9 mouse cellular contexts compared by ENCODE assay signal in the genomic region with DNA sequence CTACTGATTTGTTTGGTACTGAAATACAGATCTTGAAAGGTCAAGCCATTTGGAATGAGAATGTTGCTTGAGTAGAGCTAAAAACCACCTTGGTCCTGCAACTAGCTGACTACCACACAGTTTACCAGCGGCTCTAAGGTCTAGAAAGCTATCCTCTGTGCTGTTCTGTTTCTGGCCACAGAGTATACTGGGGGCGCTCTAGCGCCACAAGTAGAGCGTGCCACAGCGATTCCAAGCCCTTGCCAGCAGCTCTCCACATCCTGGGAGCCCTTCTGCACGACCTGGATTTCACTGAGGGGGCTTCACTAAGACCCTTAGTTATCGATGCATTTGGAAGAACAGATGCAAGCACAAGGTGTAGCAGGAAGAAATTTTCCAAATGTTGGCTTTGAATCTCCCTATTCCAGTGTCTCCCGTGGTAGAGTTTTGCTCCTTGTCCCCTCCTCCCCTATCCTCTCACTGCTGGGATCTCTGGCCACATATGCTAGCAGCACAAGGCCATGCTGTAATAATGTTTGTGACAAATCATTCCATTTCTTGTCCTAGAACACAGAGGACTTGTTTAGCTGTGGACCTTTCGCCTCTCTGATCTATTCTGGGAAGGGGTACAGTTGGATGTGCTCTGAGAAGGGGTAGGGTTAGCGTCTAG. TPM values are rescaled to one million over a fixed set of nuclear protein-coding genes. Genes with fewer than 3 reads are reported as not detected.
A peak's percentile ranks its signal among the peaks of the same experiment; 100 is the strongest.
DNase-seq lines count a peak whose midpoint lies in the region; ATAC-seq and TF ChIP-seq lines count a peak whose summit lies in the region.
"Had no signal": no experiment of that assay in that cellular context is flagged by ENCODE, and none has a peak within 500 bp of the region (broad histone marks: within the 10 kb centered on the region; RNA-seq: fewer than 3 reads in every experiment).

No protein-coding gene starts in this region.

- TF ChIP-seq CTCF in left cerebral cortex, adult 2 months (IDR thresholded peaks at IDR 0.05), result peak; percentile 51
- peak; percentile 71 for TF ChIP-seq CTCF in stomach, postnatal 0 days (IDR thresholded peaks at IDR 0.05; ENCODE audit: low read depth)

- no peaks in the 10 kb centered on the region for H3K4me1 ChIP-seq in forebrain, embryonic 11.5 days (replicated peaks; ENCODE audit: control insufficient read depth, insufficient read depth, low read length)
- no peaks in the 10 kb centered on the region for H3K4me1 ChIP-seq in liver, embryonic 11.5 days (replicated peaks; ENCODE audit: control insufficient read depth, insufficient read depth, low read length)
- H3K4me1 ChIP-seq in stomach, postnatal 0 days (replicated peaks; ENCODE audit: control insufficient read depth, insufficient read depth), result no peaks in the 10 kb centered on the region
- H3K4me1 ChIP-seq: limb, embryonic 13.5 days had no signal

- no peak overlapping the region for H3K4me2 ChIP-seq in forebrain, embryonic 11.5 days (ENCODE audit: low read depth, low read length, severe bottlenecking)
- no peak overlapping the region for H3K4me2 ChIP-seq in liver, embryonic 11.5 days
- H3K4me2 ChIP-seq in stomach, postnatal 0 days (replicated peaks; ENCODE audit: low read depth), result no peak overlapping the region
- H3K4me2 ChIP-seq: limb, embryonic 13.5 days had no signal

- no peaks in the 10 kb centered on the region for H3K9me3 ChIP-seq in forebrain, embryonic 11.5 days (ENCODE audit: control insufficient read depth, low read length)
- H3K9me3 ChIP-seq in liver, embryonic 11.5 days (ENCODE audit: control insufficient read depth, low read length), result no peaks in the 10 kb centered on the region
- H3K9me3 ChIP-seq in stomach, postnatal 0 days (ENCODE audit: control insufficient read depth, low read length), result no peaks in the 10 kb centered on the region
- H3K9me3 ChIP-seq: limb, embryonic 13.5 days had no signal

- no peaks in the 10 kb centered on the region for H3K27me3 ChIP-seq in forebrain, embryonic 11.5 days (ENCODE audit: control insufficient read depth, insufficient read depth, low read length)
- no peaks in the 10 kb centered on the region for H3K27me3 ChIP-seq in liver, embryonic 11.5 days (replicated peaks; ENCODE audit: control insufficient read depth, insufficient read depth, low read length)
- H3K27me3 ChIP-seq in stomach, postnatal 0 days (ENCODE audit: control insufficient read depth, insufficient read depth, low read length), result no peaks in the 10 kb centered on the region
- H3K27me3 ChIP-seq: limb, embryonic 13.5 days had no signal

- no peaks in the 10 kb centered on the region for H3K36me3 ChIP-seq in forebrain, embryonic 11.5 days (ENCODE audit: control insufficient read depth, insufficient read depth, low read length)
- H3K36me3 ChIP-seq in liver, embryonic 11.5 days (ENCODE audit: control insufficient read depth, insufficient read depth, low read length), result no peaks in the 10 kb centered on the region
- H3K36me3 ChIP-seq in stomach, postnatal 0 days (ENCODE audit: control insufficient read depth, insufficient read depth, low read length), result no peaks in the 10 kb centered on the region
- H3K36me3 ChIP-seq: limb, embryonic 13.5 days had no signal

- H3K27ac ChIP-seq in left cerebral cortex, adult 2 months, result no peak overlapping the region
- no peak overlapping the region for H3K27ac ChIP-seq in forebrain, embryonic 11.5 days (ENCODE audit: low read depth, low read length)
- no peak overlapping the region for H3K27ac ChIP-seq in liver, embryonic 11.5 days (ENCODE audit: low read depth, low read length)
- H3K27ac ChIP-seq in stomach, postnatal 0 days (replicated peaks), result no peak overlapping the region
- H3K27ac ChIP-seq: limb, embryonic 13.5 days had no signal

- H3K4me3 ChIP-seq in left cerebral cortex, adult 2 months, result no peak overlapping the region
- no peak overlapping the region for H3K4me3 ChIP-seq in forebrain, embryonic 11.5 days (ENCODE audit: low read depth, low read length)
- H3K4me3 ChIP-seq in liver, embryonic 11.5 days (ENCODE audit: low read depth, low read length), result no peak overlapping the region
- H3K4me3 ChIP-seq in stomach, postnatal 0 days (ENCODE audit: low read depth, low read length), result no peak overlapping the region
- H3K4me3 ChIP-seq: limb, embryonic 13.5 days had no signal

- intact Hi-C loops in left cerebral cortex, adult 2 months (cut with DNase I), result no loop called here

- H3K9ac ChIP-seq in forebrain, embryonic 11.5 days (ENCODE audit: low read length), result no peak overlapping the region
- H3K9ac ChIP-seq in liver, embryonic 11.5 days (ENCODE audit: low read depth, low read length), result no peak overlapping the region
- H3K9ac ChIP-seq in stomach, postnatal 0 days (ENCODE audit: low read length), result no peak overlapping the region
- H3K9ac ChIP-seq: limb, embryonic 13.5 days had no signal

- TF ChIP-seq EP300 in stomach, postnatal 0 days (optimal IDR thresholded peaks at IDR 0.05), result no peak

- WGBS in forebrain, embryonic 11.5 days, result 38% methylated on average over 10 of the region's 10 CpGs
- 33% methylated on average over 10 of the region's 10 CpGs for WGBS in liver, embryonic 11.5 days
- 38% methylated on average over 10 of the region's 10 CpGs for WGBS in stomach, postnatal 0 days

- DNase-seq in adrenal gland, postnatal 36 days, result peak; percentile 15 to 31
- no peak for DNase-seq in adrenal gland, postnatal 14 days
- DNase-seq in left cerebral cortex, adult 2 months (ENCODE audit: extremely low spot score in 1 of 2, low spot score in 2 of 2), result peak in 1 of 2 experiments; percentile 22
- no peak for DNase-seq in left cerebral cortex, adult 11 months (ENCODE audit: low spot score)
- peak; percentile 56 for DNase-seq in forebrain, embryonic 11.5 days (ENCODE audit: low spot score)
- peak; percentile 34 for DNase-seq in liver, embryonic 11.5 days (ENCODE audit: low spot score)
- DNase-seq in stomach, postnatal 0 days (ENCODE audit: low spot score), result peak; percentile 26
- DNase-seq in ovary, postnatal 36 days (ENCODE audit: low spot score), result no peak

- ATAC-seq in forebrain, embryonic 11.5 days (replicated peaks; ENCODE audit: low FRiP score), result no peak
- ATAC-seq in liver, embryonic 11.5 days (replicated peaks; ENCODE audit: low FRiP score), result no peak
- no peak for ATAC-seq in stomach, postnatal 0 days (ENCODE audit: low FRiP score, low TSS enrichment)

RNA-seq across cellular contexts. Expression of gene Cnga2, which starts 31.2 kb away (rescaled TPM):
- not detected for total RNA-seq in adrenal gland, postnatal 36 days (2021)
- total RNA-seq in adrenal gland, postnatal 14 days (2021), result 0.15 and 0.22 TPM in 2 replicates
- total RNA-seq in left cerebral cortex, adult 2 months (2021), result under 1 TPM; 0.42 to 0.54 TPM
- polyA plus RNA-seq in forebrain, embryonic 11.5 days (2014; fragmentation: Nextera tagmentation; extraction: Ambion mirVana), result 0.36 TPM in 1 of 2 replicates, not detected in the other
- 0.12 TPM in 1 of 2 replicates, not detected in the other for polyA plus RNA-seq in liver, embryonic 11.5 days (2014; fragmentation: Nextera tagmentation; extraction: Ambion mirVana)
- 0.07 and 0.15 TPM in 2 replicates for polyA plus RNA-seq in stomach, postnatal 0 days (2015; fragmentation: Nextera tagmentation; extraction: Ambion mirVana)

RNA-seq across cellular contexts. Expression of gene Fate1, which starts 50.1 kb away (rescaled TPM):
- total RNA-seq in adrenal gland, postnatal 36 days (2021), result not detected
- total RNA-seq in adrenal gland, postnatal 14 days (2021), result not detected in 2 replicates
- total RNA-seq in left cerebral cortex, adult 2 months (2021), result not detected
- polyA plus RNA-seq in forebrain, embryonic 11.5 days (2014; fragmentation: Nextera tagmentation; extraction: Ambion mirVana), result not detected in 2 replicates
- polyA plus RNA-seq in liver, embryonic 11.5 days (2014; fragmentation: Nextera tagmentation; extraction: Ambion mirVana), result not detected in 2 replicates
- polyA plus RNA-seq in stomach, postnatal 0 days (2015; fragmentation: Nextera tagmentation; extraction: Ambion mirVana), result not detected in 2 replicates
- polyA plus RNA-seq: limb, embryonic 13.5 days had no signal

Comparison
In these comparisons a context has a peak if more than half of its experiments do, and no peak if none do; other contexts are left out.
1. DNase-seq: peak in adrenal gland, postnatal 36 days (2 of 2), forebrain, embryonic 11.5 days (single experiment), liver, embryonic 11.5 days (single experiment) and stomach, postnatal 0 days (single experiment); none in adrenal gland, postnatal 14 days (single experiment), left cerebral cortex, adult 11 months (single experiment) and ovary, postnatal 36 days (single experiment).